Mouse (Mus musculus) erythroblast, embryonic 14.5 days (primary cell): ENCODE results near the gene Tmem86a. TPM values are rescaled to one million over a fixed set of nuclear protein-coding genes. Genes with fewer than 3 reads are reported as not detected.

ENCODE experiments used
- H3K27me3 ChIP-seq: 2 replicates; pipeline ENCODE4 v1.6.1; 2012; ENCODE audit warnings: inconsistent platforms; ENCODE audit not compliant: control insufficient read depth
- H3K36me3 ChIP-seq: 2 replicates; pipeline ENCODE4 v1.6.1; 2012; ENCODE audit warnings: mild to moderate bottlenecking, inconsistent platforms; ENCODE audit not compliant: control insufficient read depth
- H3K4me1 ChIP-seq: 2 replicates; pipeline ENCODE4 v1.6.1; 2012; ENCODE audit warnings: inconsistent platforms; ENCODE audit not compliant: control insufficient read depth
- H3K4me3 ChIP-seq: replicated peaks from 2 replicates; pipeline ENCODE3; 2012; ENCODE audit warnings: moderate library complexity, mild to moderate bottlenecking, inconsistent platforms
- H3K9me3 ChIP-seq: 2 replicates; pipeline ENCODE4 v1.6.1; 2012; ENCODE audit warnings: low read length, inconsistent platforms, mixed read lengths; ENCODE audit not compliant: control insufficient read depth
- GATA1 ChIP-seq: IDR thresholded peaks from 2 replicates; pipeline ENCODE4 v1.6.1; 2012; ENCODE audit warnings: low read length, inconsistent platforms, mixed read lengths
- TAL1 ChIP-seq: IDR thresholded peaks from 3 replicates; pipeline ENCODE4 v1.6.1; 2012; ENCODE audit warnings: low read length, inconsistent platforms, mixed read lengths
- polyA plus RNA-seq: library from polyadenylated mRNA; stranded (reverse); fragments of >175 nt; gene quantifications from 2 replicates; pipeline ENCODE4 v1.2.3, GENCODE M21; 2012

Tmem86a gene
- polyA plus RNA-seq, 1 experiment: 0.24 TPM

- no peak overlapping the region for H3K4me3 ChIP-seq
- 0 out of 2 replicates have a peak, but pooled peaks cover 2% of the 10 kb centered on the region for H3K27me3 ChIP-seq
- no peaks in the 10 kb centered on the region for H3K9me3 ChIP-seq
- TF ChIP-seq TAL1 (no peak), GATA1 (no peak)
- no peaks in the 10 kb centered on the region for H3K4me1 ChIP-seq
- no peaks in the 10 kb centered on the region for H3K36me3 ChIP-seq
Measured at GRCm38 (mm10) chr7:47042823-47043490, 7.4 kb upstream of the Tmem86a start.

- Histone ChIP-seq H3K27me3 (peaks cover 35% of the 10 kb centered on the region), H3K9me3 (no peaks in the 10 kb centered on the region), H3K4me1 (peaks cover 18% of the 10 kb centered on the region), H3K4me3 (peak overlapping the region; percentile 66), H3K36me3 (peaks cover 3% of the 10 kb centered on the region; the same call in 1 of the 2 replicates)
- no peak for TF ChIP-seq TAL1
- TF ChIP-seq GATA1: no peak
Measured at GRCm38 (mm10) chr7:47050766-47051165, 365 bp downstream of the Tmem86a start.

GRCm38 (mm10) chr7:47051404-47052151, 1.2 kb downstream of the Tmem86a start:
- Histone ChIP-seq H3K4me3 (peak overlapping the region; percentile 66), H3K27me3 (peaks cover 35% of the 10 kb centered on the region), H3K36me3 (peaks cover 3% of the 10 kb centered on the region; the same call in 1 of the 2 replicates), H3K9me3 (no peaks in the 10 kb centered on the region), H3K4me1 (peaks cover 18% of the 10 kb centered on the region)
- no peak for TF ChIP-seq GATA1
- TF ChIP-seq TAL1: no peak

- Histone ChIP-seq H3K4me3 (no peak overlapping the region), H3K36me3 (peaks cover 3% of the 10 kb centered on the region; the same call in 1 of the 2 replicates), H3K9me3 (no peaks in the 10 kb centered on the region), H3K27me3 (peaks cover 35% of the 10 kb centered on the region), H3K4me1 (peaks cover 18% of the 10 kb centered on the region)
- TF ChIP-seq TAL1 (no peak), GATA1 (no peak)
Measured at GRCm38 (mm10) chr7:47052276-47052675, 1.9 kb downstream of the Tmem86a start.

GRCm38 (mm10) chr7:47053287-47053686, 2.9 kb downstream of the Tmem86a start:
- peaks cover 3% of the 10 kb centered on the region; the same call in 1 of the 2 replicates for H3K36me3 ChIP-seq
- H3K27me3 ChIP-seq: peaks cover 30% of the 10 kb centered on the region
- no peak overlapping the region for H3K4me3 ChIP-seq

GRCm38 (mm10) chr7:47054666-47055065, 4.3 kb downstream of the Tmem86a start:
- Histone ChIP-seq H3K27me3 (peaks cover 22% of the 10 kb centered on the region), H3K4me1 (peaks cover 18% of the 10 kb centered on the region), H3K9me3 (no peaks in the 10 kb centered on the region), H3K36me3 (peaks cover 3% of the 10 kb centered on the region; the same call in 1 of the 2 replicates), H3K4me3 (no peak overlapping the region)
- TF ChIP-seq TAL1 (no peak), GATA1 (no peak)

More at GRCm38 (mm10) chr7:47053287-47053686, 2.9 kb downstream of the Tmem86a start:
- TF ChIP-seq TAL1 (no peak), GATA1 (no peak)
- no peaks in the 10 kb centered on the region for H3K9me3 ChIP-seq
- peaks cover 18% of the 10 kb centered on the region for H3K4me1 ChIP-seq

GRCm38 (mm10) chr7:47055744-47056143, 5.3 kb downstream of the Tmem86a start:
- no peaks in the 10 kb centered on the region for H3K9me3 ChIP-seq
- H3K27me3 ChIP-seq: peaks cover 17% of the 10 kb centered on the region
- TF ChIP-seq GATA1: no peak
- H3K36me3 ChIP-seq: peaks cover 3% of the 10 kb centered on the region; the same call in 1 of the 2 replicates
- H3K4me1 ChIP-seq: peaks cover 9% of the 10 kb centered on the region
- no peak overlapping the region for H3K4me3 ChIP-seq

- Histone ChIP-seq H3K27me3 (peaks cover 13% of the 10 kb centered on the region), H3K9me3 (no peaks in the 10 kb centered on the region), H3K4me3 (no peak overlapping the region), H3K4me1 (peaks cover 4% of the 10 kb centered on the region; the same call in 1 of the 2 replicates), H3K36me3 (peaks cover 3% of the 10 kb centered on the region; the same call in 1 of the 2 replicates)
- TF ChIP-seq GATA1 (no peak), TAL1 (no peak)
Measured at GRCm38 (mm10) chr7:47056273-47056672, 5.9 kb downstream of the Tmem86a start.

- Histone ChIP-seq H3K9me3 (no peaks in the 10 kb centered on the region), H3K4me1 (no peaks in the 10 kb centered on the region), H3K36me3 (no peaks in the 10 kb centered on the region; the same call in 1 of the 2 replicates), H3K27me3 (peaks cover 2% of the 10 kb centered on the region; the same call in 1 of the 2 replicates), H3K4me3 (no peak overlapping the region)
- TF ChIP-seq GATA1 (no peak), TAL1 (no peak)
Measured at GRCm38 (mm10) chr7:47059339-47059738, 8.9 kb downstream of the Tmem86a start.
